Mouse (Mus musculus) hematopoietic stem cell, adult 5-6 weeks (primary cell): ENCODE measurements around the gene Slco2a1. TPM values are rescaled to one million over a fixed set of nuclear protein-coding genes. Genes with fewer than 3 reads are reported as not detected.

Source experiments
- ATAC-seq, 2 experiments: fragments of 125-278 bp in 1 of 2; replicated peaks in 1 of 2; 2 replicates each; pipeline ENCODE4 v1.8.0; 2016 to 2017; ENCODE audit warnings: inconsistent platforms in 2 of 2, mild to moderate bottlenecking in 2 of 2, moderate number of reproducible peaks in 2 of 2, low read depth in 1 of 2, moderate TSS enrichment in 1 of 2; ENCODE audit not compliant: low FRiP score in 2 of 2, poor library complexity in 2 of 2, severe bottlenecking in 2 of 2, insufficient read depth in 1 of 2, low TSS enrichment in 1 of 2
- total RNA-seq: library from RNA; stranded (forward); fragments of 172-1452, 232-1000 nt; gene quantifications from 2 replicates; pipeline ENCODE4 v1.2.3, GENCODE M21; 2017

The Slco2a1 gene
- total RNA-seq, 1 experiment from 2014 or later = 0.25 TPM

- no peak for ATAC-seq
Measured at GRCm38 (mm10) chr9:102979011-102979700, 9.4 kb upstream of the Slco2a1 start.

GRCm38 (mm10) chr9:102979956-102980355 lies 8.6 kb upstream of the Slco2a1 start:
- no peak for ATAC-seq

DNA sequence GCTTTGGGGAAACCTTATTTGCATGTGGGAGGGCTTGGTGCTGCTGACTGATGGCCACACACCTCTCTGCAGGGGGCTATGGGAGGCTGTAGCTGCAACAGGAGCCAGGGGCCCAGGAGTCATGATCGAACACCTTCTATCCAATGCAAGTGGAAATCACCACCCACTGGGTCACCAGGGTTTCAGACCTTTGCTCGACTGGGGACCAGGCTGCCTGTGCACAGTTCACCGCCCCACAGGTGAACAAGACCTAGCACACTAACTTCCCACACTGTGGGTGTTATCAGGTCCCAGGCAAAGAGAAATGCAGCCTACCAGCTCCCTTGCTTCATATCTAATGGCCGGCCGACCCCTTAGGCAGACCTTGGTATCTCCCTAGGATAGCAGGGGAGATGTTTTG lies 8.1 kb upstream of the Slco2a1 start:
- no peak for ATAC-seq

DNA sequence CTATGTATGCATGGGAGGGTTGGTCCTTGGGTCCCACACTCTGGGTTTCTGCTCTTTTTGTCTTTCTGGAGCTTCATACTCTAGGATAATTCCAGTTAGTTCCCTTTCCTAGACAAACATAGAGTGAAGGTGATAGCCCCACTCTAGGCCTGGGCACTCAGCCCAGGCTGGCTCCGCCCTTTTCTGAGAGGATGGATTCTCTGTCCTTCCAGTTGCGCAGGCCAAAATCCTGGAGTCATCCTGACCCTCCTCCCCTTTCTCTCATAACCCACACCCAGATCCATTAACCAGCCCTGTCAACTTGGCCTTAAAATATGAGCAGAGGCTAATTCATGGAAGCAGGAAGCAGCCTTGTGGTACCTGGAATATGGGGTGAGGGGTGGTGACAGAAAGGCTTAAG lies 6.7 kb upstream of the Slco2a1 start:
- ATAC-seq = no peak

DNA sequence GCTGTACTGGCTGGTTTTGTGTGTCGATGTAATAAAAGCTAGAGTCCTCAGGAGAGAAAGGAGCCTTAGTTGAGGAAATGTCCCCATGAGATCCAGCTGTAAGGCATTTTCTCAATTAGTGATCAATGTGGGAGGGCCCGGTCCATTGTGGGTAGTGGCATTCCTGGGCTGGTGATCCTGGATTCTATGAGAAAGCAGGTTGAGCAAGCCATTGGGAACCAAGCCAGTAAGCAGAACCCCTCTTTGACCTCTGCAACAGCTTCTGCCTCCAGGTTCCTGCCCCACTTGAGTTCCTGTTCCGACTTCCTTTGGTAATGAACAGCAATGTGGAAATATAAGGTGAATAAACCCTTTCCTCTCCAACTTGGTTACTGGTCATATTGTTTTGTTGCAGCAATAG lies 6.1 kb upstream of the Slco2a1 start:
- ATAC-seq = no peak

DNA sequence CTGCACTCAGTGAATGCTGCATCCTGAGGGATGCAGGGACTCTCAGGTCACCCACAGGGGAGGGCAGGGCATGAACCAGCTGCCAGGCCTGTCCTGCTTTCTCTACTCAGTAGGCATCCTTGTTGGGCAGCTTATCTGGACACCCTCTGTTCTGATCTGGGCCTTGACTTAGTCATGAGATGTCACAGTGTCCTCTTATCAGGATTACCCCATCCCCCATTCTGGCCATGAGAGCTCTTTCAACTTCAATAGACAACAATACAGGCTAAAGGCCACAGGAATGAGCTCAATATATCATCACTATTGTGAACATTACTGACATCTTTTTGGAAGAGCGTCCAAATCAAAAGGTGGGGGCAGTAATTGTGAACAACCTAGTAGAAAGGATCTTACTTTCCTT lies 3.4 kb upstream of the Slco2a1 start:
- ATAC-seq = no peak

- ATAC-seq = no peak
Measured at GRCm38 (mm10) chr9:102985939-102986338, 2.6 kb upstream of the Slco2a1 start.

DNA sequence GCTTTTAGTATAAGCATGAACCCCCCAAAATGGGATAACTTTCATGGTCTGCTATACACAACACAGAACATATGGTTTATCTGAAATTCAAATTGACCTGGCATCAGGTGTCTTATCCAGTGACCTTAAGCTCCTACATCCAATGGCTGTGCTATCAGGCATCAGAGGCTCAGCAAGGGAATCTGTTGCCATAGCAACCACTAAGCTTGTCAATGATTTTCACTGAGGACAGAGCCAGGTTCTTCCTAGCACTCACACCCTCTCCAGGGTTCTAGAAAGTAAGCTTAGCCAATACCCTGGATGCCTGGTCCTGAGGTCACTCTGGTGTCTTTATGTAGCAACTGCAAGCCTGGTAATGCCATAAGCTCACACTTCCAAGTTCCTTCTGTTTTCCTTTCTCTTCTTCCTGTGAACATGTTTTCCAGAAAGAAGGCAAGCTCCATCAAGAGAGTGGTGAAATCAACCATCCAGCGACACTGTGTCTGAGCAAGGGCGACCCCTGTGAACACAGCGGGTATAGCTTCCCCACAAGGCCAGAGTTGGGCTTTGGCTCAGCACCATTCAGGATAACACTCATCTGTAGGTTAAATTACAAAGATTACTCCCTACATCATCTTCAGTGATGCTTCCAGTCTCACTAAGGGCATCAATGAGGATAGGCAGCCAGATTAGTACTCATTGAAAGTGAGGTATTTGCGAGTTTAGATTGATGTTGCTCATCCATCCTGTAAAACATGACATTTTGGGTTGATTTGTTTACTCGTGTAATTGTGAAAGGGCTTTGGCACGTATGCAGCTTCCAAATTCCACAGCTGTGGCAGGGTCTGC lies 2.0 kb downstream of the Slco2a1 start:
- ATAC-seq = no peak

- ATAC-seq = no peak
Measured at GRCm38 (mm10) chr9:102991134-102991406, 2.6 kb downstream of the Slco2a1 start.

- no peak for ATAC-seq
Measured at GRCm38 (mm10) chr9:102992877-102993276, 4.4 kb downstream of the Slco2a1 start.

- no peak for ATAC-seq
Measured at GRCm38 (mm10) chr9:102993764-102994163, 5.3 kb downstream of the Slco2a1 start.

- no peak for ATAC-seq
Measured at GRCm38 (mm10) chr9:102995800-102996635, 7.5 kb downstream of the Slco2a1 start.

- ATAC-seq = no peak
Measured at GRCm38 (mm10) chr9:103000384-103000783, 11.9 kb downstream of the Slco2a1 start.

GRCm38 (mm10) chr9:103004343-103004742 lies 15.8 kb downstream of the Slco2a1 start:
- no peak for ATAC-seq

- ATAC-seq = peak in 1 of 2 experiments; percentile 6; a peak in 1 of 4 replicates
Measured at GRCm38 (mm10) chr9:103007699-103008078, 19.2 kb downstream of the Slco2a1 start.

DNA sequence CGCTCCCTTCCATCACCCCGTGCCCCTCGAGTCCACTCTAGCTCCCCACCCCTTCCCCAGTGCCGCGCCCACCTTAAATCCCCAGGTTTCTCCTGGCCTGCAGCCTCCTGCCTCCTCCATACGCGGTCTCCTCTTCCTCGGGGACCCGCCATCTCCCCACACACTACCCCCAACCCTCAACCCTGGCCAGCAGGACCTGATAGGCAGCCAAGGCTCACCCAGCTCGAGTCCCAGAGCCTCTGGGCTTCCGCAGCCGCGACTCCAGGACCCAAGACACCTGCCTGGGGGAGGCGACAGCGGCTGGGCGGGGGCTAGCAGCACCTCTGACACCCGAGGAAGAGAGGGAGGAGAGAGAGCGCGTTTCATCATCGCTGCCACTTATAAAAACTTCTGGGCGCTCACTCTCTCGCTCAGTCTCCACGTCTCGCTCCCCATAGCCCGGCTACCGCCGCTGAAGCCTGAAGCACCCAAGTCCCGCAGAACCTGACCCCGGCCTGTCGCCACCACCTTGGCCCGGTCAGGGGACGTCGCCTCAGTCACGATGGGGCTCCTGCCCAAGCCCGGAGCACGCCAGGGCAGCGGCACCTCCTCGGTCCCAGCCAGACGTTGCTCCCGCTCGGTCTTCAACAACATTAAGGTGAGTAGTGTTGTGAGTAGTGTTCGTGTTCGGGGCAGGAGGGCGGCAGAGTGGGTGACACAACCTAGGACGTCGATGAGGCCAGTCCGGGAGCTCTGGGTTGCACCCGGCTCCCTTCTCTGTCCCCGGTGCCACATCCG lies 19.8 kb downstream of the Slco2a1 start:
- peak in 1 of 2 experiments; percentile 40; a peak in 2 of 4 replicates for ATAC-seq

DNA sequence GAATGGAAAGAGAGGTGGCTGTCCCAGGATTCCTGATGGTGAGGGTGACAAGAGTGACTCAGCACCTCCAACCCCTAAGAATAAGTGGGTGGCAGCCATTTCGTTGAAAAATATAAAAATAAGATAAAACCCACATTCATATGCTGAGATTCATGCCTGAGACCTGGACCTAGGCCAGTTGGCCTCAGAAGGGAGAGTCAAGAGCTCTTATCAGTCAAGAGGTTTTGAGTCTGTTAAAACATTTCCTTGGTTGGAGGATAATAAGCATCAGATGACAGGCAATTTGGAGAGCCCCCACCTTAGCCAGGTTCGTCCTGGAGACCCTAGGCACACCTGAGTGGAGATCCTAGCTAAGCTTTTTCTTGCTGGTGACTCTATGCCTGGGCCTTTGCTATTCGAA lies 21.6 kb downstream of the Slco2a1 start:
- no peak for ATAC-seq
